Mouse (Mus musculus): ENCODE measurements at regions not wholly inside any gene's neighbourhood (a gene's known extent, or its start where the extent isn't known, plus 50 kb on each side); places are given as distances from the start of the nearest gene placed in this dataset.

GRCm38 (mm10) chr14:76622634-76623291 is 66.1 kb upstream of the Serp2 start:
- Histone ChIP-seq H3K4me3 (ENCODE audit: low read depth, low read length) (no peak overlapping the region), H3K27ac (ENCODE audit: low read depth, low read length) (0 out of 2 replicates have a peak overlapping the region, but pooled peaks have one; percentile 8), H3K4me1 (replicated peaks; ENCODE audit: control insufficient read depth, insufficient read depth, low read length) (peaks cover 18% of the 10 kb centered on the region), H3K4me2 (replicated peaks; ENCODE audit: low read depth) (peak overlapping the region; percentile 47), H3K36me3 (ENCODE audit: control insufficient read depth, insufficient read depth) (no peaks in the 10 kb centered on the region), H3K9me3 (ENCODE audit: control insufficient read depth) (no peaks in the 10 kb centered on the region), H3K27me3 (replicated peaks; ENCODE audit: control insufficient read depth, insufficient read depth, low read length) (no peaks in the 10 kb centered on the region), H3K9ac (ENCODE audit: low read depth, low read length) (no peak overlapping the region)
- ATAC-seq: peak; percentile 20; the same call in 1 of the 2 replicates
- WGBS: 3% methylated on average over 11 of the region's 11 CpGs
- TF ChIP-seq CTCF (IDR thresholded peaks at IDR 0.05; ENCODE audit: low read depth): no peak

GRCm38 (mm10) chr14:76619038-76619409 is 62.3 kb upstream of the Serp2 start:
- H3K4me3 ChIP-seq (ENCODE audit: low read depth, low read length): no peak overlapping the region
- TF ChIP-seq CTCF (IDR thresholded peaks at IDR 0.05; ENCODE audit: low read depth): no peak
- H3K4me1 ChIP-seq (replicated peaks; ENCODE audit: control insufficient read depth, insufficient read depth, low read length): peaks cover 16% of the 10 kb centered on the region
- H3K9ac ChIP-seq (ENCODE audit: low read depth, low read length): no peak overlapping the region
- H3K9me3 ChIP-seq (ENCODE audit: control insufficient read depth): no peaks in the 10 kb centered on the region
- no peaks in the 10 kb centered on the region for H3K36me3 ChIP-seq (ENCODE audit: control insufficient read depth, insufficient read depth)
- H3K27ac ChIP-seq (ENCODE audit: low read depth, low read length): no peak overlapping the region
- no peak overlapping the region for H3K4me2 ChIP-seq (replicated peaks; ENCODE audit: low read depth)
- no peak for ATAC-seq
- H3K27me3 ChIP-seq (replicated peaks; ENCODE audit: control insufficient read depth, insufficient read depth, low read length): no peaks in the 10 kb centered on the region
- 74% methylated on average over 5 of the region's 7 CpGs for WGBS

DNA sequence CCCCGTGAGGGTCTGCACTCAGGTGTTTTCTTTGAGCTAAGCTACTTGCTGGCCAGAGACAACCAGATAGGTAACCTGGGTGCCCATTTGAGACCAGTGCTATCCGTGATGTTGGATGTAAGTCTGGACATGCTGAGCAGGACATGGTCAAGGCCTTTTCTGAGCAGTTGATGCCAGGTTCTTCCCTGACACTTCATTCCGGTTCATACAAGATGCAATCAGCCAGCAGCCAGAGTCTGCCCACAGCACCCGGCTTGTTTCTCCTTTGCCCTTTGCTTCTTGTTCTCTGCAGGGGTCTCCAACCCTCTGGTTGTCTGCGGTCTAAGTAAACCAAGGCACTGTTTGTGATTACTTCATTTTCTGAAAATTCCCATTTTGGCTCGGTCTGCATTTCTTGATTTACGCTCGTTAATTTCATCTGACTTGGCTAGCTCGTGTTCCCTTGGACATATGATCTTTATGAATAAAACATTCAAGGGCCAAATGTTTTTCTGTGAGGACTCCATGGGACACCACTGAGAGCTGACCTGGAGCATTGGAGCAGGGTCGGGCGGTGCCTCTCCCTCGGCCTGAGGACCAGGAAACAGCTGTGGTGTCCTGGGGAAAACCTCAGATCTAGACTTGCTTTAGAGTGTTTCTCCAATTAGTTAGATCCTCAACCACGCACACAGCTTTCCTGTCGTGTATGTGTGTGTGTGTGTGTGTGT is 61.8 kb upstream of the Serp2 start:
- Histone ChIP-seq H3K4me3 (ENCODE audit: low read depth, low read length) (no peak overlapping the region), H3K9me3 (ENCODE audit: control insufficient read depth) (no peaks in the 10 kb centered on the region), H3K27me3 (replicated peaks; ENCODE audit: control insufficient read depth, insufficient read depth, low read length) (no peaks in the 10 kb centered on the region), H3K4me1 (replicated peaks; ENCODE audit: control insufficient read depth, insufficient read depth, low read length) (peaks cover 16% of the 10 kb centered on the region), H3K36me3 (ENCODE audit: control insufficient read depth, insufficient read depth) (no peaks in the 10 kb centered on the region), H3K4me2 (replicated peaks; ENCODE audit: low read depth) (no peak overlapping the region), H3K27ac (ENCODE audit: low read depth, low read length) (no peak overlapping the region), H3K9ac (ENCODE audit: low read depth, low read length) (no peak overlapping the region)
- 67% methylated on average over 14 of the region's 14 CpGs for WGBS
- ATAC-seq: no peak
- TF ChIP-seq CTCF (IDR thresholded peaks at IDR 0.05; ENCODE audit: low read depth): no peak

DNA sequence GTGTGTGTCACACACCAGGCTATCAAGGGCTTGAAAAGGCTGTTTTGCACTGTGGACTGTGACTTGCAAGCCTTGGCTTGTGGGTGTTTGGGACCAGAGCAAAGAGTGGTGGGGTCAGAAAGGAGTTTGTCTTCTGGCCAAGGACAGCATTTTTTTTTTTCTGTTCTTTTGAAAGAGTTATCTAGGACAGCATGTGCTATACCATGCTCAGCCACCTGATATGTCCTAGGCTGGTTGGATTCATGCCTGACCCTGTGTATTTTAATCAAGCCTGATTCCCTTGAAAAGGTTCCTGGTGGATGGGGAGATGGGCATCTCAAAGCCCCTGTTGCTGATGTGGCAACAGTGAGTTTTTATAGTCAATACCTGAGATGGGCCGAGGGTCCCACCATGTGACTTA is 61.2 kb upstream of the Serp2 start:
- no peak overlapping the region for H3K4me3 ChIP-seq (ENCODE audit: low read depth, low read length)
- no peak for TF ChIP-seq CTCF (IDR thresholded peaks at IDR 0.05; ENCODE audit: low read depth)
- H3K9ac ChIP-seq (ENCODE audit: low read depth, low read length): no peak overlapping the region
- H3K4me1 ChIP-seq (replicated peaks; ENCODE audit: control insufficient read depth, insufficient read depth, low read length): peaks cover 11% of the 10 kb centered on the region
- no peak for ATAC-seq
- WGBS: 97% methylated on average over 1 of the region's 1 CpGs
- no peaks in the 10 kb centered on the region for H3K27me3 ChIP-seq (replicated peaks; ENCODE audit: control insufficient read depth, insufficient read depth, low read length)
- no peaks in the 10 kb centered on the region for H3K9me3 ChIP-seq (ENCODE audit: control insufficient read depth)
- no peaks in the 10 kb centered on the region for H3K36me3 ChIP-seq (ENCODE audit: control insufficient read depth, insufficient read depth)
- H3K4me2 ChIP-seq (replicated peaks; ENCODE audit: low read depth): no peak overlapping the region
- H3K27ac ChIP-seq (ENCODE audit: low read depth, low read length): peak overlapping the region; percentile 21; the same call in 1 of the 2 replicates

- no peaks in the 10 kb centered on the region for H3K9me3 ChIP-seq (ENCODE audit: control insufficient read depth)
- H3K27me3 ChIP-seq (replicated peaks; ENCODE audit: control insufficient read depth, insufficient read depth, low read length): no peaks in the 10 kb centered on the region
- no peak for ATAC-seq
Measured at GRCm38 (mm10) chr14:76617447-76617846, 60.8 kb upstream of the Serp2 start.

GRCm38 (mm10) chr14:76616367-76616683 is 59.6 kb upstream of the Serp2 start:
- no peak for TF ChIP-seq CTCF (IDR thresholded peaks at IDR 0.05; ENCODE audit: low read depth)
- no peak overlapping the region for H3K4me2 ChIP-seq (replicated peaks; ENCODE audit: low read depth)
- no peaks in the 10 kb centered on the region for H3K9me3 ChIP-seq (ENCODE audit: control insufficient read depth)
- no peaks in the 10 kb centered on the region for H3K27me3 ChIP-seq (replicated peaks; ENCODE audit: control insufficient read depth, insufficient read depth, low read length)
- no peak overlapping the region for H3K9ac ChIP-seq (ENCODE audit: low read depth, low read length)
- H3K36me3 ChIP-seq (ENCODE audit: control insufficient read depth, insufficient read depth): no peaks in the 10 kb centered on the region
- no peak for ATAC-seq
- 0 out of 2 replicates have a peak, but pooled peaks cover 4% of the 10 kb centered on the region for H3K4me1 ChIP-seq (replicated peaks; ENCODE audit: control insufficient read depth, insufficient read depth, low read length)
- 57% methylated on average over 3 of the region's 3 CpGs for WGBS
- H3K4me3 ChIP-seq (ENCODE audit: low read depth, low read length): no peak overlapping the region
- no peak overlapping the region for H3K27ac ChIP-seq (ENCODE audit: low read depth, low read length)

More at GRCm38 (mm10) chr14:76617447-76617846, 60.8 kb upstream of the Serp2 start:
- H3K36me3 ChIP-seq (ENCODE audit: control insufficient read depth, insufficient read depth): no peaks in the 10 kb centered on the region
- H3K27ac ChIP-seq (ENCODE audit: low read depth, low read length): peak overlapping the region; percentile 21; the same call in 1 of the 2 replicates
- TF ChIP-seq CTCF (IDR thresholded peaks at IDR 0.05; ENCODE audit: low read depth): no peak
- H3K4me1 ChIP-seq (replicated peaks; ENCODE audit: control insufficient read depth, insufficient read depth, low read length): peaks cover 7% of the 10 kb centered on the region
- WGBS: 65% methylated on average over 11 of the region's 11 CpGs
- no peak overlapping the region for H3K4me2 ChIP-seq (replicated peaks; ENCODE audit: low read depth)
- no peak overlapping the region for H3K9ac ChIP-seq (ENCODE audit: low read depth, low read length)
- H3K4me3 ChIP-seq (ENCODE audit: low read depth, low read length): no peak overlapping the region

Data from intestine, postnatal 0 days (tissue).